Mouse (Mus musculus) midbrain, embryonic 16.5 days (tissue): Measurements from ENCODE around the gene Ubap1. TPM values are rescaled to one million over a fixed set of nuclear protein-coding genes. Genes with fewer than 3 reads are reported as not detected.

Experiments
- ATAC-seq: fragments of 200-750 bp; cut with Nextera tagmentation; 2 replicates; pipeline ENCODE4 v1.8.0; 2017; ENCODE audit warnings: moderate TSS enrichment
- H3K27ac ChIP-seq: fragments of 300-500 bp; sonication (generic); 2 replicates; pipeline ENCODE4 v1.5.1; 2014; ENCODE audit warnings: mild to moderate bottlenecking, low read length, mixed read lengths
- H3K27me3 ChIP-seq: fragments of 300-500 bp; sonication (generic); 2 replicates; pipeline ENCODE4 v1.6.1; 2014; ENCODE audit warnings: low read depth, low read length, mixed read lengths; ENCODE audit not compliant: control insufficient read depth, insufficient read depth
- H3K36me3 ChIP-seq: fragments of 300-500 bp; sonication (generic); 2 replicates; pipeline ENCODE4 v1.6.1; 2014; ENCODE audit warnings: mild to moderate bottlenecking, low read length, moderate library complexity, mixed read lengths; ENCODE audit not compliant: control insufficient read depth, insufficient read depth
- H3K4me1 ChIP-seq: fragments of 300-500 bp; sonication (generic); 2 replicates; pipeline ENCODE4 v1.6.1; 2014; ENCODE audit warnings: mild to moderate bottlenecking, low read length, mixed read lengths; ENCODE audit not compliant: control insufficient read depth, insufficient read depth
- H3K4me2 ChIP-seq: fragments of 300-500 bp; sonication (generic); 2 replicates; pipeline ENCODE4 v1.6.1; 2014; ENCODE audit warnings: mild to moderate bottlenecking, low read length, mixed read lengths
- H3K4me3 ChIP-seq: fragments of 300-500 bp; sonication (generic); 2 replicates; pipeline ENCODE4 v1.5.1; 2014; ENCODE audit warnings: low read depth, mild to moderate bottlenecking, low read length, moderate library complexity, mixed read lengths
- H3K9ac ChIP-seq: fragments of 300-500 bp; sonication (generic); 2 replicates; pipeline ENCODE4 v1.6.1; 2014; ENCODE audit warnings: low read depth, low read length, mixed read lengths
- H3K9me3 ChIP-seq: fragments of 300-500 bp; sonication (generic); replicated peaks from 2 replicates; pipeline ENCODE4 v1.6.1; 2014; ENCODE audit warnings: mild to moderate bottlenecking, low read length, mixed read lengths; ENCODE audit not compliant: control insufficient read depth, poor library complexity, severe bottlenecking
- WGBS: fragments of 180-500 bp; shearing (Covaris S2); extraction: QIAGEN DNeasy Blood & Tissue Kit; methylation state at CpG from one replicate; pipeline ENCODE4 v1.1.7; 2014; 5-methylcytosine and 5-hydroxymethylcytosine counted together
- polyA plus RNA-seq: library from polyadenylated mRNA; unstranded; fragments of >200 nt; fragmentation: Nextera tagmentation; extraction: Ambion mirVana; gene quantifications from 2 replicates; pipeline ENCODE4 v1.2.1, GENCODE M21; 2015

The Ubap1 gene
- polyA plus RNA-seq, 1 experiment from 2014 or later: 64.4 TPM

DNA sequence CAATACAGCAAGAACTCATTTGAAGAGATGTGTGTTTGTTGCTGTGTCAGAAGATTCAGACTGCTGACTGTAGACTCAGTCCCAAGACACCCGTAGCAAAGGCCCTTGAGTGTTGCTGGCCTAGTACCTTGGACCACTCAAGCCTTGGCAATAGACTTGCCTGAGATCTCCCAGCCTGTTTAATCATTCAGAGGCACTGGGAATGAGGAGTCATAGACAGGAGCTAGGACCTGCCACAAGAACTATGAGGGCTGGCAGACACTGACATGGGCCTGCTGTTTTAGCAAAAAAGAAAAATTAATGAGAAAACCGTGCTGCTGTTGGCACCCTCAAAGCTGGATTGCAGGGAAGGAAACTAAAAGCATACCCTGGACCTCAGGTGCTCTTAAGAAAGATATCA, 42.2 kb downstream of the Ubap1 start:
- Histone ChIP-seq H3K4me3 (no peak overlapping the region), H3K4me2 (no peak overlapping the region), H3K27me3 (no peaks in the 10 kb centered on the region), H3K27ac (no peak overlapping the region), H3K9ac (no peak overlapping the region), H3K9me3 (no peaks in the 10 kb centered on the region), H3K36me3 (peaks cover 19% of the 10 kb centered on the region), H3K4me1 (no peaks in the 10 kb centered on the region)
- ATAC-seq: no peak
- 88% methylated on average over 2 of the region's 2 CpGs for WGBS

GRCm38 (mm10) chr4:41394651-41395050, 45.9 kb downstream of the Ubap1 start:
- Histone ChIP-seq H3K27ac (no peak overlapping the region), H3K4me3 (no peak overlapping the region), H3K4me2 (no peak overlapping the region), H3K9ac (no peak overlapping the region), H3K4me1 (no peaks in the 10 kb centered on the region), H3K27me3 (no peaks in the 10 kb centered on the region), H3K36me3 (peaks cover 8% of the 10 kb centered on the region; the same call in 1 of the 2 replicates), H3K9me3 (no peaks in the 10 kb centered on the region)
- WGBS: 77% methylated on average over 9 of the region's 9 CpGs
- no peak for ATAC-seq

DNA sequence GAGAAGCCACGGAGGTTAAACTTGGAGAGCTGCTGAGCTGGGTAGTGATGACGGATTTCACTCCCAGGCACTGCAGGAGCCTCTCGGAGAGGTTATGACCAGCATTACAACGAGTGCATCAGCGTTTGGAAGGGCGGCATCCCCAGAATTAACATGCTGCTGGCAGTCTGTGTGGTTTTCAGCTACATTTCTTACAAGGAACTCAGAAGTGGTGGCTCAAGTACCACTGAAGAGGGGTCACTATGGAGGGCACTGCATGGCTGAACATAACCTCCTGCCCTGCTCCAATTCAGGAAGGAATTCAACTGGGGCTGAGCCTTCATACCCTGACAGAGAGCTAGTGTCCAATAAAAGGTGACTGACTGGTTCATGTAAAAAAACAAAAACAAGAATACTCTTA, 49.6 kb downstream of the Ubap1 start:
- H3K4me2 ChIP-seq: no peak overlapping the region
- H3K9ac ChIP-seq: no peak overlapping the region
- H3K27ac ChIP-seq: no peak overlapping the region
- H3K4me1 ChIP-seq: no peaks in the 10 kb centered on the region
- WGBS: 82% methylated on average over 6 of the region's 6 CpGs
- ATAC-seq: no peak
- H3K36me3 ChIP-seq: 0 out of 2 replicates have a peak, but pooled peaks cover 3% of the 10 kb centered on the region
- no peak overlapping the region for H3K4me3 ChIP-seq
- H3K9me3 ChIP-seq: no peaks in the 10 kb centered on the region
- H3K27me3 ChIP-seq: no peaks in the 10 kb centered on the region

DNA sequence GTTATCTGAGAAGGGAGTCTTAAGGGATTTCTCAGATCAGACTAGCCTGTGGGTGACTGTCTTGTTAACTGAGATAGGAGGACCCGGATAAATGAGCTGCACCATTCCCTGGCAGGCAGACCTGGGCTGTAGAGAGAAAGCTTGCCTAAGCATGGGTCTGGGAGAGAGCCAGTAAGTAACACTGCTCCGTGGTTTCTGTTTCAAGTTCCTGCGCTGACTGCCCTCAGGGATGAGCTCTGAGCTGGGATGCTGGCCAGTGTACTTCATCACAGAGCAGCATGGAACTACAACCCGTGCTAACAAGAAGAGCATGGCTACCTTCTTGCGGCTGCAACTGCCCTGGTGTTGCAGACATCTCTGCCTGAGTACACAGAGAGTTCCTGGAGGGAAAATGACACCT, 51.1 kb downstream of the Ubap1 start:
- H3K4me2 ChIP-seq: no peak overlapping the region
- H3K27me3 ChIP-seq: no peaks in the 10 kb centered on the region
- H3K4me1 ChIP-seq: no peaks in the 10 kb centered on the region
- 83% methylated on average over 5 of the region's 5 CpGs for WGBS
- H3K27ac ChIP-seq: no peak overlapping the region
- H3K9me3 ChIP-seq: no peaks in the 10 kb centered on the region
- ATAC-seq: no peak
- H3K9ac ChIP-seq: no peak overlapping the region
- no peak overlapping the region for H3K4me3 ChIP-seq
- H3K36me3 ChIP-seq: 0 out of 2 replicates have a peak, but pooled peaks cover under 1% of the 10 kb centered on the region

DNA sequence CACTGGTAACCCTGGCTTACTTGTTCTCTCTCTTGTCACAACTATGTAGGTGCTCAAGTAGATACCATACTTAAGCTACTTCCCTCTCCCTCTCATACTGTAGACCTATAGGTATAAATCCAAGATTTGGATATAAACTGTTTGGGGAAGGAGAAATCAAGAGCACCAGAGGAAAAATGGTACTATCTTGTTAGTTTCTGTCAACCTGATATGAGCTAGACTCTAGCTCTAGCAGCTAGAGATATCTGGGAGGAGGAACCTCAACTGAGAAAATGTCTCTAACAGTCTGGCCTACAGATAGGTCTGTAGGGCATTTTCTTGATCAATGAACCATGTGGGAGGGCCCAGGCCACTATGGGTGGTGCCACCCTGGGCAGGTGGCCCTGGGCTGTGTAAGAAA, 52.4 kb downstream of the Ubap1 start:
- Histone ChIP-seq H3K4me3 (no peak overlapping the region), H3K27me3 (no peaks in the 10 kb centered on the region), H3K36me3 (no peaks in the 10 kb centered on the region), H3K4me1 (no peaks in the 10 kb centered on the region), H3K27ac (no peak overlapping the region), H3K9ac (no peak overlapping the region), H3K9me3 (no peaks in the 10 kb centered on the region), H3K4me2 (no peak overlapping the region)
- no peak for ATAC-seq

DNA sequence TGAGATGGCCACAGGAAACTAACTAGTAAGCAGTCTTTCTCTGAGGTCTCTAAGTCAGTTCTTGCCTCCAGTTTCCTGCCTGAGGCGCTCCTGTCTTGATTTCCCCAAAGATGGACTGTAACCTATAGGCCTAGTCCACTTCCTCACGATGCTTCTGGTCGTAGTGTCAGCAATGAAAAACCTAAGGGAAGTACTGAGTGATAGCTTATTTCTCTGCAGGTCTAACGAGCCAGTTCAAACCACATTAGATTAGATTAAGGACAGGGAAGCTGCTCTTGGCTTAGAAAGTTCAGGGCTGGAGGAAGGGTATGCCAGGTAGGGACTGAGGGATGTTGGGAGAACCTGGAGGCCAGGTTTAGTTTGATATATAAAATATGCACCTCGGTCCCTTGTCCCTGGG, 52.8 kb downstream of the Ubap1 start:
- WGBS: 93% methylated on average over 5 of the region's 5 CpGs
- no peak for ATAC-seq
- no peak overlapping the region for H3K4me2 ChIP-seq
- H3K4me3 ChIP-seq: no peak overlapping the region
- H3K4me1 ChIP-seq: no peaks in the 10 kb centered on the region
- no peak overlapping the region for H3K27ac ChIP-seq
- H3K9ac ChIP-seq: no peak overlapping the region
- H3K36me3 ChIP-seq: no peaks in the 10 kb centered on the region
- H3K27me3 ChIP-seq: no peaks in the 10 kb centered on the region
- H3K9me3 ChIP-seq: no peaks in the 10 kb centered on the region

- Histone ChIP-seq H3K27ac (no peak overlapping the region), H3K36me3 (no peaks in the 10 kb centered on the region), H3K4me3 (no peak overlapping the region), H3K27me3 (no peaks in the 10 kb centered on the region), H3K9ac (no peak overlapping the region), H3K4me2 (no peak overlapping the region), H3K9me3 (no peaks in the 10 kb centered on the region), H3K4me1 (no peaks in the 10 kb centered on the region)
- no peak for ATAC-seq
- 72% methylated on average over 9 of the region's 9 CpGs for WGBS
Measured at GRCm38 (mm10) chr4:41406597-41406996, 57.8 kb downstream of the Ubap1 start.

DNA sequence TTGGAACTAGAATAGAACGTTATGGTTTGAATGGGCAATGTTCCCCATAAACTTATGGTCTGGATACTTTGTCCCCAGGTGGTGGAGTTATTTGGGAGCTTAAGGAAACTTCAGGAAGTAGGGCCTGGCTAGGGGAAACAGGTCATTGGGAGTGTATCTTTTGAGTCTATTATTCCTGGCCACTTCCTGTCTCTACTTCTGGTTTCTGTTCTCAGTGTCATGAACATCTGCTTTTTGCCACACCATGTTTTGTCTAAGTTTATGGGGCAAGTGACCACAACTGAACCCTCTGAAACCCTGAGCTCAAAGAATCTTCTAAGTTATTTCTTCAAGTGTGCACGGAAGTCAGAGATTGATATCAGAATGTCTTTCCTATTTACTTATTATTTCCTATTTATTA, 58.6 kb downstream of the Ubap1 start:
- WGBS: 93% methylated on average over 2 of the region's 2 CpGs
- H3K9ac ChIP-seq: no peak overlapping the region

GRCm38 (mm10) chr4:41409341-41409740, 60.5 kb downstream of the Ubap1 start:
- no peak overlapping the region for H3K27ac ChIP-seq
- no peaks in the 10 kb centered on the region for H3K36me3 ChIP-seq
- H3K4me3 ChIP-seq: no peak overlapping the region
- no peak for ATAC-seq
- 94% methylated on average over 1 of the region's 1 CpGs for WGBS
- H3K9ac ChIP-seq: no peak overlapping the region
- no peak overlapping the region for H3K4me2 ChIP-seq
- no peaks in the 10 kb centered on the region for H3K4me1 ChIP-seq
- H3K27me3 ChIP-seq: no peaks in the 10 kb centered on the region
- H3K9me3 ChIP-seq: no peaks in the 10 kb centered on the region

More for the DNA sequence above, 58.6 kb downstream of the Ubap1 start:
- Histone ChIP-seq H3K4me2 (no peak overlapping the region), H3K36me3 (no peaks in the 10 kb centered on the region), H3K27ac (no peak overlapping the region), H3K27me3 (no peaks in the 10 kb centered on the region), H3K9me3 (no peaks in the 10 kb centered on the region), H3K4me1 (no peaks in the 10 kb centered on the region), H3K4me3 (no peak overlapping the region)
- no peak for ATAC-seq

- no peaks in the 10 kb centered on the region for H3K9me3 ChIP-seq
- ATAC-seq: no peak
- H3K36me3 ChIP-seq: no peaks in the 10 kb centered on the region
- no peaks in the 10 kb centered on the region for H3K27me3 ChIP-seq
- no peak overlapping the region for H3K27ac ChIP-seq
- no peaks in the 10 kb centered on the region for H3K4me1 ChIP-seq
- no peak overlapping the region for H3K4me3 ChIP-seq
- no peak overlapping the region for H3K4me2 ChIP-seq
- H3K9ac ChIP-seq: no peak overlapping the region
Measured at GRCm38 (mm10) chr4:41416966-41417365, 68.2 kb downstream of the Ubap1 start.
